Mouse (Mus musculus) retina, postnatal 1 day (tissue): ENCODE data around the gene Pgm5.

Experiments
- DNase-seq: peaks from one replicate; pipeline ENCODE4 v3.0.0-alpha.2; 2012

Pgm5 gene

GRCm38 (mm10) chr19:24651595-24651994, 210.1 kb downstream of the Pgm5 start:
- no peak for DNase-seq

- no peak for DNase-seq
Measured at GRCm38 (mm10) chr19:24650428-24650827, 211.2 kb downstream of the Pgm5 start.

GRCm38 (mm10) chr19:24648016-24648415, 213.6 kb downstream of the Pgm5 start:
- no peak for DNase-seq

GRCm38 (mm10) chr19:24646162-24646829, 215.4 kb downstream of the Pgm5 start:
- no peak for DNase-seq

GRCm38 (mm10) chr19:24644971-24645370, 216.7 kb downstream of the Pgm5 start:
- no peak for DNase-seq

GRCm38 (mm10) chr19:24640982-24641381, 220.7 kb downstream of the Pgm5 start:
- no peak for DNase-seq

- DNase-seq: no peak
Measured at GRCm38 (mm10) chr19:24637988-24638387, 223.7 kb downstream of the Pgm5 start.

- DNase-seq: no peak
Measured at GRCm38 (mm10) chr19:24636616-24637015, 225.0 kb downstream of the Pgm5 start.

GRCm38 (mm10) chr19:24634602-24635001, 227.1 kb downstream of the Pgm5 start:
- DNase-seq: peak; percentile 88
